Mouse (Mus musculus): ENCODE results near the gene Pgm5.

The Pgm5 gene

DNA sequence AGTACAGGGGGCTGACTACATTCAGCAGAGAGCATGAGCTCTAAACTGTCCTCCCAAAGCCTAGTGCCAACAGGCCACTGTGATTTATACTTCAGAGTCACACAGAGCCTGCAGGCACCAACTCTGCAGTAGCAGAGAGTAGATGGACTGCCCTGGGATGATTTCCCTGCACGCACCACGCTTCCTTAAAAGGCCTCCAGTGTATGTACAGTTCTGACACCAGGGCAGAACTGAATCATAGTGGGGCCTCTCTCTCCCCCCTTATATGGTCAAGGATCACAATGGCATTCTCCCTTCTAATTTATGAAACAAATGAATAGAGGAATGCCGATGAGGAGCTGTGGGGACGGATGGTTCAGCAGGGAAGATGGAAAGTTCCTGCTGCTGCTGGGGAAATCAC lies 91.3 kb downstream of the Pgm5 start:
- no peak for DNase-seq (ENCODE audit: low spot score)

GRCm38 (mm10) chr19:24767401-24767800 lies 94.3 kb downstream of the Pgm5 start:
- no peak for DNase-seq (ENCODE audit: low spot score)

- DNase-seq (ENCODE audit: low spot score), result no peak
These were observed 99.0 kb downstream of the Pgm5 start for GRCm38 (mm10) chr19:24762473-24763149.

DNA sequence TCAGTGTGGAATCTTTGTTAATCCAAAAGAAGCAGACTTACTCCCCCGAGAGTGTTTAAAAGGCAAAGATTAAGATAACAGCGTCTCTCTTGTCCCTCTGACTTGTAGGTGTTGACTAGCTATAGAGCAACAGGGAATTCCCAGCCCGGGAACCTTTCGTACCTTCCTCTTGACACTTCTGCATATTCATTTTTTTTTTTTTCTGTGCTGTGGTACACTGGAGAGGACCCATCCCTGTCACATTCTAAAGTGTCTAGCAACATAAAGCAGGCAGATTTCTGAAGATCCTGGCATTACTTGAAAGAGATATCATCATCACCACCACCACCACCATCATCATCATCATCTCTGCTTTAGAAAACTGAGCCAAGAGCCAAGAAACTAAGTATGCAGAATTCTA lies 105.0 kb downstream of the Pgm5 start:
- no peak for DNase-seq (ENCODE audit: low spot score)

DNA sequence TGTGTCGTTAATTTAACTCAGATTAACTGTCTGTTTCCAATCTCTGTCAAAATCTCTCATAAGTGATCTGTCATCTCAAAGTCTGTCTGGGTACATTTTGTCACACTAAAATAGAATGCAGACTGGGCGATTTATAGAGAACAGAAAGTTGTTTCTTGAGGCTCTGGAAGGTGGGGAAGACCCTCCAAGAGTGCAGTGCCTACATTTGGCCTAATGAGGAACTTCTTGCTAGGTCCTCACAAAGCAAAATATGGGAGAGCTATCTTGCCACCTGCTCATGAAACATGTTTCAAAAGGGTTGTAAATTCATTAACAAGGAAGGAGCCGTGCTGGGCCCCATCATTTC lies 107.2 kb downstream of the Pgm5 start:
- no peak for DNase-seq (ENCODE audit: low spot score)

GRCm38 (mm10) chr19:24753617-24754439 lies 107.8 kb downstream of the Pgm5 start:
- DNase-seq (ENCODE audit: low spot score), result no peak

DNA sequence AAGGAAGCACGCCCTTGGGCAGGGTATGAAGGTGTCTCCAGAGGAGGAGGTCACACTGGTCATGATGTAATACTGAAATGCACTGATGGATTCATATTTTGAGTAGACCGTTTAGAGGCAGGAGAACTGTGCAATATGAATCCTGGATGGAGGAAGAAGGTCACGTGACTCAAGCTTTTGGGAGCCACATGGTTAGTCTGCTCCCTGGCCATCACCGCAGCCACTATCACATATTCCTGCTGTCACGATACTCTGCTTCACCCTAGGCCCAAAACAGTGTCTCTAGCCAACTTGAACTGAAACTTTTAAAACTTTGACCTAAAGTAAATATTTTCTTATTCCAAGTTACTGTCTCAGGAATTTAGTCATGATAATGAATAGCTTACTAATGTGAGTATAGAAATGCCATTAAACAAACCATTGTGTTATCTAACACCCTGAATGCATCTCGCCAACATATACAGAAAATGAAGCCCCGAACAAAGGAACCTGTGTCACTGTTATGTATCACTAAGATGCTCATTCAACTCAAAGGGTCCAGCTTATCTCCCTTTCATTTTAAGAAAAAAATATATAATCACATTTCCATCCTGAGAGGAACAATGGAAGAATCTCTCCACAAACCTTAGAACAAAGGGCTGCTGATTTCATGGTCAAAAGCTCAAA lies 108.6 kb downstream of the Pgm5 start:
- DNase-seq (ENCODE audit: low spot score), result no peak

- no peak for DNase-seq (ENCODE audit: low spot score)
These were observed 115.3 kb downstream of the Pgm5 start for GRCm38 (mm10) chr19:24746266-24746875.

- no peak for DNase-seq (ENCODE audit: low spot score)
These were observed 119.0 kb downstream of the Pgm5 start for GRCm38 (mm10) chr19:24742606-24743005.

DNA sequence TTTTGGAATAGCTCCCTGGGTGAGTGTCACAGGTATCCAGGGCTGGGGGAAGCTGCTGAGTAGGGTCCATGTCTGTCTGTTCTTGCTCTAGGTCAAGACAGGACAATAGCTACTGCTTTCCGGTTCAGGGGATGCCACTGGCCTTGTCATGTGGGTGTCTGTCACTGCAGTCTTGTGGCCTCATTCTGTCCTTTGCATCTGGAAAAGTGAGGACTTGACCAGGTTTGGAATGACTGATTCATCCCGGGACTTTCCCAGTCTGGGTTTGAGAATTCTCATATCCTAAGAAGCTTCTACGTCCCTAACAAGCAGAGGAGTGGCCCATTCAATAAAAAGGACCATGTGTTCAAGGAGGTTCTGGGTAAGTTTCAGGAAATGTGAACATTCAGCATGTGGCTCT lies 122.9 kb downstream of the Pgm5 start:
- DNase-seq (ENCODE audit: low spot score), result no peak

GRCm38 (mm10) chr19:24738026-24738425 lies 123.6 kb downstream of the Pgm5 start:
- DNase-seq (ENCODE audit: low spot score), result no peak

DNA sequence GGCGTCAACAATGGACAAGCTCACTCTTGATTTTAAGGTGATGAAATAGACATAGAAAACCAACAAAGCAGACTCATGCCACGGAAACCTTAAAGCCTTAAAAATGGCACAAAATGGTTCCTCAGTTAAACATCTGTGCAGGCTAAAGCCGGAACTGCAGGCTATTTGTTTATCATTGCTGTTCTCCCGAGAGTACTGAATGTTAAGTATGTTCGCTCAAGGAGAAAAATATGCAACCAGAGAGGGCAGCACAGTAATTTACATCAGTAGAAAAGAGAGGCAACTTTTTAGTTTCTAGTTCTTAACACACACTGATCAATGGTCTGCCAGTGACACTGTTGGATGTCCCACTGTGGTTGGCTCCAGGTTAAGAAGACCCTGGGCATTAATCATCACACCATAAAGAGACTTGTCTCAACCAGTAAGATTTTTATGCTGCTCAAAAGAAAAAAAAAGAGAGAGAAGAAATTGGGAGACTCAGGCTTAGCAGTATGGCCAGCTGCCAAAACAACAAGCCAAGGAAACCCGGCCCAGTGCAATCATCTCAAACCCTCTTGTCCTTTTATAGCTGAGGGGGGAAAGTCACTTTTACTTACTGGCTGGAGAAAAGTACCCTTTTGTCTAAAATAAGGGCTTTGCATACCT lies 126.0 kb downstream of the Pgm5 start:
- no peak for DNase-seq (ENCODE audit: low spot score)

DNA sequence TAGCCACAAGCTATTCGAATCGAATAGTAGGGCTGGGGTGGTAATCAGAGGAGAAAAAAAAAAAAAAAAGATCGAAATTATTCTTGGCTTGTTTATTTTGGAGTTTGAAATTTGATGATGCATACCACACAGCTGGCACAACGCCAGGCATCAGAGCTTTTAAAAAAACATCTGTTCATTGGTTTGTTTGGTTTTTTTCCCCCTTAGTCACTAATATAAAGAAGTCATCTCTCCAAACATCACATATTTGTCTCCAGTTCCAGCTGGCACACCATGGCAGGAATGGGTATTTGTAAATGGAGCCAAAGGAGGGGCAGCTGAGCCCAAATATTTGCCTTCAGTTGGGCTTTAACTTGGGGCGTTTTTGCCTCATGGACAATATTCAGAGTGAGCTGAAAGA lies 131.0 kb downstream of the Pgm5 start:
- no peak for DNase-seq (ENCODE audit: low spot score)

DNA sequence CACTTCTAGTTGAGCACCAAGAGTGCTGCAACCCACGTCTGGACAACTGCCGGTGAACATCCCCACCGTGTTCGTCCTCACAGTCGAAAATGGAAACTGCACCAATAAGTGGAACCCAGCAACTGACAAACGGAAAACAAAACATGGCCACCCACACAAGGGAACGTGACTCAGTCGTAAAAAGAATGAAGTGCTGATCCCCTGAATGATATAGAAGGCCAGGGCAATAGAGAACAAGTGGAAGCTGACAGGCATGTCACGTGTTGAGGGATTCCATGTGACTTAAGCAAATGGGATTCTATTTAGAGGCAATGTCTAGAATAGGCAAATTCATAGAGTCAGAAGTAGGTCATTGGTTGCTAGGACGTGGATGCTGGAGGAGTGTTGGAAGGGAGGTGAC lies 137.3 kb downstream of the Pgm5 start:
- no peak for DNase-seq (ENCODE audit: low spot score)

GRCm38 (mm10) chr19:24720448-24720847 lies 141.2 kb downstream of the Pgm5 start:
- no peak for DNase-seq (ENCODE audit: low spot score)

DNA sequence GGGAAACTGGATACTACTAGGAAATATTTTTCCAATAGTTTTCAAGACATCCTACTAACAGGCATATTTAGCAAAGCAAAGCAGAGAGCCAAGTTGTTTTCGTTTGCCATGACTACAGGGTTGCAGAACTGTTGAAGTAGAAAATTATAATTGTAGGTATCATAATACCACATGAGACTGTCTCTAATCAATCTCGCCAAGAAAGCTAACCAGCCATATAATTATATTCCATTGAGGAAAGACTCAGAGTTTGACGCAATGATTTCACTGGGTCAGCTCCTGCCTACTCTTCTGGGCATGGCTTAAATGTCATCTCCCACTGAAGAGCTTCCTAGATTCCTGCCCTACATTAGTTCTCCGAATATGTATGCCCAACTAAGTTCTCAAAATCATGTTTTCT lies 142.2 kb downstream of the Pgm5 start:
- DNase-seq (ENCODE audit: low spot score), result no peak

GRCm38 (mm10) chr19:24718021-24718420 lies 143.6 kb downstream of the Pgm5 start:
- DNase-seq (ENCODE audit: low spot score), result no peak

DNA sequence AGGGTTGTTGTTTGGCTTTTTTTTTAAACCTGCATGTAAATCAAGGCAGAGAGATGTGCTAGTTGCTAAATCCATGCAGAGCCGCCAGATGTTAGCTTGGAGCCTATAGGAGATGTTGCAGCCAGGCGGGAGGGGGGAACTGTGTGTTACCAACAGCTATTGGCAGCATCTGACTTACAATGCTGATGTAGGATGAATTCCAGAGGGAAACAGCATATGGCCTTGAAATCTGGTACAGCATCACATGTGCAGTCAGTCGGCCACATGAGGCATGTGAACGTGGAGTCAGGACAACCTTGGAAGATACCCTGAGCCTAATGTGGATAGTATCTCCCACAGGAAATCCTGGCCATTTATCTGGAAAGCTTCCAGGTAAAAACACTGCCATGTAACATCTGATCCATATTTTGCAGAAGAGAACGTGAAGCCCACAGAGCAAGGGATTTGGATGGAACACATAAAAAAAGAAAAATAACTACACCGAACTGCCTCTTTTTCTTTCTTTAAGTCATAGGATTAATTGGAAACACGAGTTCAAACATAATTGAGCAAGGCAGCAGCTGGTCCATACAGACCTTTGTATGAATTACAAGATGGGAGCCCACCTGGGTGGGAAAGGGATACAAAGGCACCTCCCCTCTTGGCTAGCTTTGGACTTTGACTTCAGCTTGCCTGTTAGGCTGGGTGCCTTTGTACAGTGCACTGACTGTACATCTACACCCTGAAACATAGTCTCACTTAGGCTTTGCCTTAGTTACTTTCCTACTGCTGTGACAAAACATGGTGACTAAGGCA lies 145.2 kb downstream of the Pgm5 start:
- no peak for DNase-seq (ENCODE audit: low spot score)

GRCm38 (mm10) chr19:24708032-24708431 lies 153.6 kb downstream of the Pgm5 start:
- no peak for DNase-seq (ENCODE audit: low spot score)

DNA sequence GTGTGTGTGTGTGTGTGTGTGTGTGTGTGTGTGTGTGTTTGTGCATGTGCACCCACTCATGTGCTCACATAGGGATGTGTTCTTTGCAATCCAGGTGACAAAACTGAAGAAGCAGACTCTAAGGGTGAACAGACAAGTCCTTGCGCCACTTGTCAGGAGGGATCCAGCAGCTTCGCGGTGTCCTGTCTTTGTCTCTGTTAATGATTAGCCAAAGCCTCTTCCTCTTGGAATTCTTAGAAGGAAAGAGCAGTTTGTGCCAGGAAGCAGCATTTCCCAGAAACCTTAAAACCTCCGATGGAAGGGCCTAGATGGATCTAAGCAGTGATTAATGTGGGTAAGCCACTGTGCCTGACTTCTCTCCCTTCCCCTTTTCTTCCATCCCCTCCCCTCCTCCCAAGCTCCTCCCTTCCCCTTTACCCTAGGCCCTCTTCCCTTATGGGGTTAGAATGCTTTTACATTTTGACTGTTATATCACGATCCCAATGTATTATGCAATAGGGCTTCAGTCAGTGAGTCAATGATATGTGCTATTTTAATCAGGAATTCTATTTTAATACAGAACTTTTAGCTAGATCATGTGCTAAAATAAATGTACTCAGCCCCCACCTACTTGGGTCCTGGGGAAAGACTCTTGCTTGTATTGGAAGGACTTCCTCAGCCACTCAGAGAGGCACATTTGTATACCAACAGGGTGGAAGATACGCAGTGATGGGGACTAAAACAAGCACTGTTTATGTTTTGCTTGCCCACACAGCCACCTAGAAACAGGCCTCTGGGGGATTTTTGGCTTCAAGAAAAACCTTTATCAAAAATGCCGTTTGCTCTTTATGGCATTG lies 154.4 kb downstream of the Pgm5 start:
- DNase-seq (ENCODE audit: low spot score), result no peak

GRCm38 (mm10) chr19:24705395-24705794 lies 156.3 kb downstream of the Pgm5 start:
- DNase-seq (ENCODE audit: low spot score), result no peak

Data from left cerebral cortex, adult 11 months (tissue).